Mouse (Mus musculus) 3134 (cell line): ENCODE measurements at regions not wholly inside any gene's neighbourhood (a gene's known extent, or its start where the extent isn't known, plus 50 kb on each side); places are given as distances from the start of the nearest gene placed in this dataset.

Source experiments
- DNase-seq: peaks from one replicate; pipeline ENCODE4 v3.0.0-alpha.2; 2011; ENCODE audit warnings: low spot score; ENCODE audit not compliant: insufficient read length; ENCODE audit errors: extremely low read depth

DNA sequence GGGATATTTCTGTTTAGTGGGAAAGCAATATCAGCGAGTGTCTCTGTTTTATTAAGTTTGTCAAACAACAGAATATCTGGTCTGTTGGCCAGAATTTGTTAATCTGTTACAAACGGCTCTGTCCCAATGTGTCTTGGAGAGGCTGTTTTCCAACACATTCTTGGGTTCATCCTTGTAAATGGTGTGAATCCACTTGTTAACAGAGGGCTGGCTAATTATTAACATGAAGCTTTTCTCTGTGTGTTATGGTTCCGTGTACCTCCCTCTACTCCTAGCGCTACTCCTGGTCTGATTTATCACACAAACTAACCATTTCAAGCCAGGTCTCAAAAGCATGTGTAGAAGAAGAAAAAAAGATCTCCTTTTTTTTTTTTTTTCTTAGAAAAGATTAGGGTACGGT is 60.4 kb downstream of the Pou3f3 start:
- DNase-seq: no peak

DNA sequence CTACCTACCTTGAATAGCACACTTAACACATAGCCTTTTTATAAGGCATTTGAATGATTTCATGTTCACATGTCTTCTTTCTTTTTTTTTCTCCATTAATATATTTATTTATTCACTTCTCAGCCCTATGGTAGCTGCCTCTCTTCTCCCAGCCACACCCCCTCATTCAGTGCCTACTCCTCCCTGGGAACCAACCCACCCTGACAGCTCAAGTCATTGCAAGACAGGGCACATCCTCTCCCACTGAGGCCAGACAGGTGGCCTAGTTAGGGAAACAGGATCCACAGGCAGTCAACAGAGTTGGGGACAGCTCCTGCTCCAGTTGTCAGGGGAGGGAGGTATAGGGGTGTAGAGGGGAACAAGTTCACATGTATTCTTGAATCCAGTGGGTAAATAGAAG is 60.9 kb downstream of the Pou3f3 start:
- no peak for DNase-seq

DNA sequence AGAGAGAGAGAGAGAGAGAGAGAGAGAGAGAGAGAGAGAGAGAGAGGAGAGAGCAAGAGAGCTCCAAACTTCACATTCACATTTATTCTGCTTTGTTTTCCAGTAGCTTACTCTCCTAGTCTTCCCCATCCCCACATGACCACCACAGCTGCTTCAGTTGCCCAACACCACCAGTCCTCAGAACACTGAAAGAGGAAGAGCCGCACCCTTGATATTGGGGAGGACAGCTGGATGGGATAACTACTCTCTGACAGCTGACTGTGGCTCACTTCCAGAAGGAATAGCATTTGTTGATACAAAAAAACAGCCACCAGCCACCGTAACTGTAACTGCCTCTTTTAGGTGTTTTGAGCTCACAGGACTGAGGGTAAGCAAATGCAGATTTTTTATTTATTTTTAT is 67.9 kb downstream of the Pou3f3 start:
- no peak for DNase-seq

DNA sequence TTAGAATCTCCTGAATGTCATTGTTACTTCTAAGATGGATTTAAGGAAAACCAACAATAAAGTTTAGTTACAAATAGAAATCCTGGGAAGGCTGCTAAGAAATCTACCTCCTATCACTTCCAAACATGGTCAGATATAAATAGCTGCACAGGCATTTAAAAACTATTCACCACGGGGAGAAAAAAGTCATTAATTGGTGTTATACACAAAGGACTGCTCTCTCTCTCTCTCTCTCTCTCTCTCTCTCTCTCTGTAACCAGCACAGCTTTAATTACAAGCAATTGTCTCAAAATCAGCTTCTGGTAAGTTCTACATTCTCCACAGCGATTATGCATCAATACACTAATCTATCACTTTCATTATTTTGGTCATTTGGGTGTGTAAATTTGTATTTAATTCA is 68.5 kb downstream of the Pou3f3 start:
- DNase-seq: no peak

DNA sequence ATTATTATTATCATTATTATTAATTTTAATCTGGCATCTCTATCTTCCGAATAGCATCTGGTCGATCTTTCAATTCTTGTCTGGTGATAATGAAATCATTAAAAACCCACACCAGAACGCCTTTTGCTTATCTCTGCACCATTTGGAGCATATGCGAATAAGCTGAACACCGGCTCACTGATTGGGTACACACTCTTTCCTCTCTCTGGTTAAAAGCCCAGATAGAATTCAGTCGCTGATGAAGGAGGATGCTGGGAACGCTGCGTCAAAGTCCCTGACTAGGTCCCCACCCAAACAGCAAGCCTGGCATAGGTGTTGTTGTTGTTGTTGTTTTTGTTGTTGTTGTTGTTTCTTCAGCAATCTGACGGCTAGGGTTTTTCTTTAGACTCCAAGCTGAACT is 74.5 kb downstream of the Pou3f3 start:
- DNase-seq: no peak

DNA sequence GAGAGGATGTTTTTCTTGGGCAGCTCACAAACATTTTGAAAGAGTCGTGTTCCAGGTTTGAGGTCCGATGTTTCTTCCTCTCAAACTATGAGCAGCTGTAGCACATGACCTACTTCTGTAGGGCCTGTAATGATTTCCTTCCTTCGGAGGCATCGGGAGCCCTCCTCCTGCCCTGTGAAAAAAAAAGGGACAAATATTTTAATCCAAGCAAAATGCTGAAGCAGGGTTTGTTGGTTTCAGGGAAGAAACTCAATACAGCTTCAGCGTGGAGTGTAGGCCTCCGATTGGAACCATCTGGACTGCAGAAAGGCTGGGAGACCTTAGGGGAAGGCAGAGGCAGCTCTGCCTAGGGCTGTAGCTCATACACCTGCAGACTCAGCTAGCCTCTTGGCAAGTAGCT is 76.4 kb downstream of the Pou3f3 start:
- DNase-seq: no peak

DNA sequence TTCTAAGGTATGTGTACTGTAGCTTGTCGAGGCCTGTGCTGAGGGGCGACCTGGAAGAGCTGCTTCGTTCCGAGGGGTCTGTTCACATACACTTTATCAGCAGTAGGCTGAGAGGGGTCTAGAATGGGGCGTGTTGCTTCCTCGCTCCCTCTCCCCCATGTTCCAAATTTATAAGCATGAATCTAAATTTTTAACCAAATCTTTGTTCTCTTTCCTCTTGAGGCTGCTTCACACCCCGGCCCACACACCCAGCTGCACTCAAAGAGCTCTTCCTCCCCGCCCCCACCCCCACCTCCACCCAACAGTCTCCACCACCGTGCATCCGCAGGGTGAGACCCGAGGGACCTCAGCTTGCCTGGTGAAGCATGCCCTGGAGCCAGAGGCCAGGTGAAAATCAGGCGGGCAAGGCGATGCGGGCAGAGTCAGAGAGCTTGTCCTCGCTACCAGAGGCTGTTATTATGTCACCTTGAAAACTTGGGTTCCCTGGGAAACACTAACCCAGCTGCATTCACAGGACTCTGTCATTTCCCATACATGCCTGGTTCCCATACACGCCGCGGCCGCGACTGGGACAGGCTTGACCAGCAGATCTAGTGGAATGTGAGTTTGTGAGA is 77.1 kb upstream of the Mrps9 start:
- no peak for DNase-seq

DNA sequence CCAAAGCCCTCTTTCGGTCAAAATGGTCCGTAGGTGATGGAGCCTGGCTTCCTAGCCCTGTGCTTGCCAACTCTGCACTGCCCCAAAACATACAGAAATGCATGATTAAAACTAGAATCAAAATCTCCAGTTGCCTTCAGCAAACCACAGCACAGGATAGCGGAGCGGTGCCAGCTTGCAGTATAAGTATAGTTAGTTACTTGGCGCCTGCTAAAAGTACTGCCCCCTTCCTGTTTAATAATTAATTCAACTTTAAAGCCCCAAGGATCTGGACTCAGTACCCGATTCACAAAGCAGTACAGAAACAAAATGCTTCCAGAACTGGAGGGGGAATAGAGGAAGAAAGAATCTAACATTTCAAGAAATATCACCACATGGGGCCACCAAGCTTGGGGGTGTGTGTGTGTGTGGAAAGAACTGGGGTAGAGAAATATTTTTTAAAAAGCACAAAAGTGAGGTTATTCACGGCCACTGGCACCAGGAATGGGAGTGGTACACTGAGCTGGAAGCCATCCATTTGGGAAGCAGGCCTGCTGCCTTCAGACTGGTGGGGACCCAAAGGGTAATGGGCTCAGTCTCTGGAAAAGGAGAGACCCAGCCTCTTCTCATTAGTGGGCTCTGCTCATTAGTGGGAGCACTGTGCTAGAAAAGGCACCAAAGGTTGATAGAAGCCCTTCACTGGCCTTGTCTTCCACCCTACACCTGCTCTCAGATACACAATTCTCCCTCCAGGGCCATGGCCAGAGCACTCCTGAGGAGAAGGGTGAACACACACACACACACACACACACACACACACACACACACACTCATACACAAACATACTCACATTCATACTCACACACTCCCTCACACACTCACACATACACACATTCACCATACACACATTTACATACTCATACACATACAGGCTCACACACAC is 75.8 kb upstream of the Mrps9 start:
- no peak for DNase-seq

DNA sequence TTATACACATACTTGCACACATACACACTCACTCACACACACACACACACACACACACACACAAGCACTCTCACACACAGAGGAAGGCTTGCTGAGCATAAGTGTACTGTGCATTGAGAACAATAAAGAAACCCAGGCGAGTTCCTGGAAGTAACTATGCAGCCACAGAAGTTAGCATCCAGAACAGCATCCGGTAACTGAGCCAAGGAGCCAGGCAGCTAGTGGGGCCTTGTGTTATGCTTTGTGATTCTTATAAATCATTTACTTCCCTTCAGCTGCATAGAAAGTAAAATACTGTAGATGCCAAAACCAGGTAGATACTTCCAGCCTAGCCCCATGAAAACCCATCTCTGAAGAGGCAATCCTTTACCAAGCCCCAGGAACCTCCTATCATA is 75.1 kb upstream of the Mrps9 start:
- DNase-seq: no peak

DNA sequence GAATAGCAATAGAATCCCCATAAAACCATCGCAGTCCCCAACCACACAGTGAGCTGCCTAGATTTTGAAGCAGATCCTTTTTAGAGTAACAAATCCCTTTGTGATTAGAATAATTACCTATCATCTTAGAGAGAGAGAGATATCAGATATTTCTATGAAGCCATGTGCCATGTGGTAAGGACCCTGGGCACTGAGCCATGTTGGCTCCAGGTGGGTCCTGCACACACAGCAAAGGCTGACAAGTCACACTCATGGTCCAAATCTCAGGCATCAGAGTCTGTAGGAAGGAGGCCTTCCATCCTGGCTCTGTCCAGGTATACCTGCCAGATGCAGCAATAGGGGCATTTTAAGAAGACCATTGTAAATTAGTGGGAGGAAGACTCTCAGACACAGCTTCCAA is 73.6 kb upstream of the Mrps9 start:
- DNase-seq: no peak

DNA sequence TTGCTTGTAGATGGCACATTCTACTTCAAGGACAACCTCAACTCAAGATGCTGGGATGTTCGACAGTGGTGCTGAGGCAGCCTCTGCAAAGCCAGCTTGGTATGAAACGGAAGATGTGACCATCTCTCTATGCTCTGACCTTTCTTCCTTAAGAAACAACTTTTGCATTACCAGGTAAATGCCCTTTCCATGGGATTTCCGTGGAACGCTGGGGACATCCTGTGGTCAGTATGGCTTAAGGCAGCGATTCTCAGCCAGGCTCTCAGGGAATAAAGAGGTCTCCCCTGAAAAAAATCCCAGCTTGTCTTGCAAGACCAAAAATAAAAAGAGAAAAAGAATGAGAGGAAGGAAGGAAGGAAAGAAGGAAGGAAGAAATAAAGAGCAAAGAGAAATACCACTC is 71.3 kb upstream of the Mrps9 start:
- no peak for DNase-seq

DNA sequence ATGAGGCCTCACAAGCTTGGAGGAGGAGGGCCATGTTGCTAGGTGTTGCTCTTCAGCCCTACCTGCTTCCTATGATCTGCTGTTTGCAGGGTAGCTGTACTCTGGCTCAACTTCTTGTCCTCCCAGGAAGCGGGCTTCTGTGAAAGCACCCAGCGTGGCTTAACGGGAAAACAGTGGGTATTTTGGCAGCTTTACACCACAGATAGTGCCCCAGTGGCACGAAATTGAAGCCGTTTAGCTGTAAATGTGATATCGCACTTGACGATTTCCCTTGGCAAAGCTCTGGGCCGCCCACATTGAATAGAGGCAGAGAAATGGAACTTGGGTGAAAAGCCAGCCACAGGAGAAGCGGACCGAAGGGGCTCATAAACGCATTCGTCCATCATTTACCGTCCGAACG is 70.8 kb upstream of the Mrps9 start:
- DNase-seq: no peak

DNA sequence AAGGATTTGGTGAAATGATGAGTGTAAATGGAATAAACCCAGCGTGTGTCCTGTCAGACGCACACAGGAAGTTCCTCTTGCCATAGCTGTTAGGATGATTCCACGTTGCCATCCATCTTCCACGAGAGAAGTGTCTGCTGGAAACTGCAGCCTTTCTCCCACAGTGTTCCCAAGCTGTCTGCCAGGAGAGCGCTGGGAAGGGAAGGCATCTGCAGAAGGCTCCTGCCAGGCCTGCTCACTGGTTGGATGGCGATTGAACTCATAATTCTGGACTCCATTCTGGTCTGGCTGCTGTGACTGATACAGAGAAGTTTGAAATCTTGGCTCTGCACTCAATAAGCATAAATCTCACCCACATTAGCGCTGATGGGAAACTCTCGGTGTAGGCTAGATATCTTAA is 69.5 kb upstream of the Mrps9 start:
- no peak for DNase-seq

DNA sequence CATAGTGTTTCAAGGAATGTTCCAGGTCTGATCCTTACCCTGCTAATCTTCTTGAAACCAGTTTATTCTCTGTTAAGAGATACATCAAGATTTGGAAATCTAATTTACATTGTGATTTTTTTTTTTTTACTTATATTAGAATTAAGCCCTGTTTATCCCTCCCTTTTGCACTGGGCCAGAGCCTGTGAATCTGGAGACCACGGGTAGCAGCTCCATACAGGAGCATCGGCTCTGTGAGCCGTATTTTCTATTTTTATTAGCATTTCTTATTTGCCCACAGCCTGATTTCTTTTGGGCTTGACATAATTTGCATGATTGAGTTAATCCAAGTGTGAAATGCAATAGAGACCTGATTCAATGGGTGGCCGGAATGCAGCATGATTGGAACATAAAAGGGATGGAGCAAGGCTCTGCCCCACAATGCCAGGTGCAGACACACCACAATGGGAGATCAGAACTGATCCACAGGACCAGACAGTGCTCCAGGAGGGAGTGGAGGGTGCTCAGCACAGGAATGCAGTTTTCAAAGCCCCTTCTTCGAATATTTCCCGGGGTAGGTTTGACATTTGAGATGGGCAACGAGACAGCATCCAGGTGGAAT is 67.9 kb upstream of the Mrps9 start:
- DNase-seq: no peak

DNA sequence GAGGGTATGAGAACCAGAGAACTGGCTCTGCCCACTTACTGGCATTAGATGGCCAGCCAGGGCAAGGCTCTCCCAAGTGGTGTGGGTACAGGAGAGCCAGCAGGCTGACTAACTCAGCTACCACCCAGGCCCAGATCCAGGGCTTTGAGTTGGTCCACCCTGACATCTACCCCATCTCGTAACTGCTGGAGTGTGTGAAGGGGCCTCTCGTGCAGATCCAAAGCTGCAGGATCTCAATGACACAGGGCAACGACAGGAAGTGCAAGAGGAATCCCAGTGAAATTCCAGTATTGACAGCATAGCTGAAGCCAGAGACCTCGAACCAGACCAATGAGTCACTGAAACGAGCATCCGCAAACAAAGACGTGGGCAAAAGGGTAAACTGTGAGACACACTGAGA is 63.8 kb upstream of the Mrps9 start:
- peak; percentile 11 for DNase-seq

DNA sequence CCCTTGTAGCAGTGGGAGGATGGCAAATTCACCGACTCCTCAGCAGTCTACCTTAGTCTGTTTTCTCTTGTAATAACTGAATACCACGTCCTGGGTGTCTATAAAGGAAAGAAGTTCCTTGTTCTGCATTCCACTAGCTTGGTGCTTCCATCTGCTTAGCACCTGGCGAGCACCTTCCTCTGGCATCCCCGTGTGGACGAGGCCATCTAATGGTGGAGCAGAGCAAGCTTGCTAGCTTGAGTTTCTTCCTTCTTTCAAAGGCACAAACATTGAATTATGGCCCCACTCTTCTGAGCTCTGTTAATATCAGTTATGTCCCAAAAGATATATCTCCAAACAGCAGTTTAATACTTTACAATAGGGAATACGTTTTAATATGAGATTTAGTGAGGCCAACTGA is 62.6 kb upstream of the Mrps9 start:
- DNase-seq: no peak
